Mouse (Mus musculus) midbrain, postnatal 0 days (tissue): ENCODE results near the gene Fam57a. TPM values are rescaled to one million over a fixed set of nuclear protein-coding genes. Genes with fewer than 3 reads are reported as not detected.

Experiments
- ATAC-seq: fragments of 200-750 bp; cut with Nextera tagmentation; 2 replicates; pipeline ENCODE4 v1.8.0; 2017; ENCODE audit warnings: moderate number of reproducible peaks, mild to moderate bottlenecking, moderate TSS enrichment, moderate library complexity; ENCODE audit not compliant: low FRiP score
- DNase-seq: peaks from one replicate; pipeline ENCODE4 v3.0.0-alpha.2; 2015; ENCODE audit warnings: low spot score
- H3K27ac ChIP-seq: fragments of 300-500 bp; sonication (generic); 2 replicates; pipeline ENCODE4 v1.5.1; 2014; ENCODE audit warnings: low read depth, mild to moderate bottlenecking, low read length, mixed read lengths
- H3K27me3 ChIP-seq: fragments of 300-500 bp; sonication (generic); 2 replicates; pipeline ENCODE4 v1.6.1; 2014; ENCODE audit warnings: low read length, control low read depth, mixed read lengths; ENCODE audit not compliant: insufficient read depth
- H3K36me3 ChIP-seq: fragments of 300-500 bp; sonication (generic); 2 replicates; pipeline ENCODE4 v1.6.1; 2014; ENCODE audit warnings: low read length, control low read depth, mixed read lengths; ENCODE audit not compliant: insufficient read depth
- H3K4me1 ChIP-seq: fragments of 300-500 bp; sonication (generic); 2 replicates; pipeline ENCODE4 v1.6.1; 2014; ENCODE audit warnings: mild to moderate bottlenecking, control low read depth, antibody characterized with exemption, low read length, mixed read lengths; ENCODE audit not compliant: insufficient read depth
- H3K4me2 ChIP-seq: fragments of 300-500 bp; sonication (generic); 2 replicates; pipeline ENCODE4 v1.6.1; 2014; ENCODE audit warnings: low read depth, mild to moderate bottlenecking, low read length, mixed read lengths; ENCODE audit not compliant: poor library complexity, severe bottlenecking
- H3K4me3 ChIP-seq: fragments of 300-500 bp; sonication (generic); 2 replicates; pipeline ENCODE4 v1.5.1; 2014; ENCODE audit warnings: low read depth, mild to moderate bottlenecking, low read length, moderate library complexity
- H3K9ac ChIP-seq: fragments of 300-500 bp; sonication (generic); replicated peaks from 2 replicates; pipeline ENCODE4 v1.6.1; 2014; ENCODE audit warnings: mild to moderate bottlenecking, low read length, moderate library complexity, mixed read lengths; ENCODE audit not compliant: poor library complexity, severe bottlenecking
- H3K9me3 ChIP-seq: fragments of 300-500 bp; sonication (generic); 2 replicates; pipeline ENCODE4 v1.6.1; 2016; ENCODE audit warnings: low read length, control low read depth
- CTCF ChIP-seq: IDR thresholded peaks from 2 replicates; pipeline ENCODE4 v1.5.1; 2016; ENCODE audit warnings: antibody characterized with exemption, mild to moderate bottlenecking
- WGBS: fragments of 180-500 bp; shearing (Covaris S2); extraction: QIAGEN DNeasy Blood & Tissue Kit; methylation state at CpG from one replicate; pipeline ENCODE4 v1.1.7; 2014; 5-methylcytosine and 5-hydroxymethylcytosine counted together
- polyA plus RNA-seq: library from polyadenylated mRNA; unstranded; fragments of >200 nt; fragmentation: Nextera tagmentation; extraction: Ambion mirVana; gene quantifications from 2 replicates; pipeline ENCODE4 v1.2.1, GENCODE M21; 2015
- total RNA-seq: library from RNA; depleted of rRNA; stranded (reverse); fragments of >200 nt; gene quantifications from 2 replicates; pipeline ENCODE4 v1.2.3, GENCODE M21; 2014; rRNA removed

Fam57a gene
- total and polyA plus RNA-seq, 2 experiments from 2014 or later, result 17.6 to 24.6 TPM

- DNase-seq, result no peak
- no peaks in the 10 kb centered on the region for H3K36me3 ChIP-seq
- no peak overlapping the region for H3K4me3 ChIP-seq
- H3K27me3 ChIP-seq, result no peaks in the 10 kb centered on the region
- ATAC-seq, result no peak; the same call in 1 of the 2 replicates
- no peak overlapping the region for H3K9ac ChIP-seq
- H3K4me1 ChIP-seq, result peaks cover 3% of the 10 kb centered on the region; the same call in 1 of the 2 replicates
- WGBS, result 7% methylated on average over 19 of the region's 19 CpGs
- TF ChIP-seq CTCF, result no peak
- no peak overlapping the region for H3K27ac ChIP-seq
- no peaks in the 10 kb centered on the region for H3K9me3 ChIP-seq
- no peak overlapping the region for H3K4me2 ChIP-seq
Observed at GRCm38 (mm10) chr11:76262611-76263351, 83.3 kb downstream of the Fam57a start.

Other genes starting within 250 kb of the Fam57a start
- 3.4 and 4.0 TPM in 2 replicates for gene Rph3al, start 241.2 kb upstream of the Fam57a start, total RNA-seq
- 3.0 and 3.1 TPM in 2 replicates for gene Rph3al, start 241.2 kb upstream of the Fam57a start, polyA plus RNA-seq
- gene 1700016K19Rik, start 179.8 kb upstream of the Fam57a start, total RNA-seq, result 5.5 and 11.3 TPM in 2 replicates
- 8.6 and 8.8 TPM in 2 replicates for gene 1700016K19Rik, start 179.8 kb upstream of the Fam57a start, polyA plus RNA-seq
- gene Rflnb, start 151.9 kb upstream of the Fam57a start, total RNA-seq, result 16.7 and 17.7 TPM in 2 replicates
- 15.2 and 16.3 TPM in 2 replicates for gene Rflnb, start 151.9 kb upstream of the Fam57a start, polyA plus RNA-seq
- gene Vps53, start within 50 bp of the Fam57a start, total RNA-seq, result 40.3 and 46.1 TPM in 2 replicates
- 63.5 and 64.0 TPM in 2 replicates for gene Vps53, start within 50 bp of the Fam57a start, polyA plus RNA-seq
- gene Dbil5, start 37.9 kb downstream of the Fam57a start, total RNA-seq, result not detected in 2 replicates
- gene Dbil5, start 37.9 kb downstream of the Fam57a start, polyA plus RNA-seq, result 0.42 and 0.58 TPM in 2 replicates
- gene Gemin4, start 38.0 kb downstream of the Fam57a start, total RNA-seq, result 10.1 and 14.1 TPM in 2 replicates
- 6.9 and 7.4 TPM in 2 replicates for gene Gemin4, start 38.0 kb downstream of the Fam57a start, polyA plus RNA-seq
- 13.6 and 15.3 TPM in 2 replicates for gene Mrm3, start 64.0 kb downstream of the Fam57a start, total RNA-seq
- gene Mrm3, start 64.0 kb downstream of the Fam57a start, polyA plus RNA-seq, result 23.6 and 26.0 TPM in 2 replicates
- gene Glod4, start 64.1 kb downstream of the Fam57a start, total RNA-seq, result 63.5 and 80.0 TPM in 2 replicates
- gene Glod4, start 64.1 kb downstream of the Fam57a start, polyA plus RNA-seq, result 116 and 123 TPM in 2 replicates
- 25.2 and 32.2 TPM in 2 replicates for gene Nxn, start 219.5 kb downstream of the Fam57a start, total RNA-seq
- gene Nxn, start 219.5 kb downstream of the Fam57a start, polyA plus RNA-seq, result 13.7 and 15.2 TPM in 2 replicates
- 26.6 and 38.0 TPM in 2 replicates for gene Timm22, start 227.3 kb downstream of the Fam57a start, total RNA-seq
- gene Timm22, start 227.3 kb downstream of the Fam57a start, polyA plus RNA-seq, result 103 and 104 TPM in 2 replicates